Mouse (Mus musculus) heart, adult 2 months (tissue): ENCODE measurements at regions not wholly inside any gene's neighbourhood (a gene's known extent, or its start where the extent isn't known, plus 50 kb on each side); places are given as distances from the start of the nearest gene placed in this dataset.

Source experiments
- CTCF ChIP-seq: fragments of 200-600 bp; IDR thresholded peaks from 2 replicates; pipeline ENCODE4 v1.8.1; 2022; ENCODE audit warnings: antibody characterized with exemption, mild to moderate bottlenecking, moderate library complexity
- EP300 ChIP-seq: fragments of 200-500 bp; IDR thresholded peaks from 2 replicates; pipeline ENCODE4 v1.6.1; 2011; ENCODE audit warnings: low read depth, low read length, control low read depth; ENCODE audit not compliant: insufficient read depth

DNA sequence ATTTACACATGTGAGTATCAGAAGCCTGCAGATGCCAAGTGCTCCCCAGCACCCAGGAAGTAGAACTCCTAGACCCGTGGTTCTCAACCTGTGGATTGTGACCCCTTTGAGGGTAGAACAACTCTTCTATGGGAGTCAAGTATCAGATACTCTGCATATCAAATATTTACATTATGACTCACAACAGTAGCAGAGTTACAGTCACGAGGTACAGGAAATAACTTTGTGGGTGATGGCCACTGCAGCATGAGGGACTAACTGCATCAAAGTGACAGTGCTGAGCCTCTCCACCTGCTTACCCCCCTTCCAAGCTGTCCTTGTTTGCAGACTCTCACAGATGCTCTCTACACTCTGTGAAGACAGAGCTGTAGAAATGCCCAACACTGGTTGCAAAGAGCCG lies 145.6 kb downstream of the Enc1 start:
- TF ChIP-seq CTCF (no peak), EP300 (no peak)
